Mouse (Mus musculus): ENCODE results near the gene Dscaml1. TPM values are rescaled to one million over a fixed set of nuclear protein-coding genes. Genes with fewer than 3 reads are reported as not detected.

The Dscaml1 gene
- polyA plus RNA-seq, 1 experiment, result 1.3 TPM

DNA sequence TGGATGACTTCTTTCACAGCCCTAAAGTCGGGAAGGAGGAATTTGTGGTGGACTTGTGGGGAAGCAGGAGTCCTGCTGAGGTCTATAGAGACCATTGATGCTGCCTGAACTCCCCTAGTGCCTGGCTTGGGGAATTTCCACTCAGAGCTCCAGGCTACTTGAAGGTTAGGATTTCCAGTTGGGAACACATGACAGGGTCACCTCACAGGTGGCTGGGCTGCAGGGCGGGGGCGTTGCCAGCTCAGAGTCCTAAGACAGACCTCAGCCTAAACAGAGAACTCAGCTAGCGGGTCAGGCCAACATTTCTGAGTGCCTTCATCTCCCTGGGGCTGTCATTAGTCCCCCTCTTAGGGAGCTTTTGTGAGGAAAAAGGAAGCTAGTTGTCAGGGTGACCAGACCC, 24.6 kb upstream of the Dscaml1 start:
- WGBS, result 66% methylated on average over 4 of the region's 4 CpGs
- Histone ChIP-seq H3K27ac (ENCODE audit: insufficient read depth, low read length) (no peak overlapping the region), H3K36me3 (ENCODE audit: control insufficient read depth, insufficient read depth, low read length) (no peaks in the 10 kb centered on the region), H3K4me1 (ENCODE audit: control insufficient read depth, insufficient read depth, insufficient read length) (no peaks in the 10 kb centered on the region), H3K27me3 (ENCODE audit: control insufficient read depth, insufficient read depth, low read length) (no peaks in the 10 kb centered on the region; the same call in 1 of the 2 replicates), H3K4me3 (ENCODE audit: extremely low read depth, insufficient read depth, insufficient read length) (no peak overlapping the region)
- no peak for TF ChIP-seq POLR2A (IDR thresholded peaks at IDR 0.05; ENCODE audit: low read depth, low read length)
- no peak for TF ChIP-seq CTCF (IDR thresholded peaks at IDR 0.05; ENCODE audit: extremely low read depth, insufficient read depth, insufficient read length, insufficient replicate concordance)
- no peak for DNase-seq (ENCODE audit: low read depth in 1 of 2, low spot score in 2 of 2)

DNA sequence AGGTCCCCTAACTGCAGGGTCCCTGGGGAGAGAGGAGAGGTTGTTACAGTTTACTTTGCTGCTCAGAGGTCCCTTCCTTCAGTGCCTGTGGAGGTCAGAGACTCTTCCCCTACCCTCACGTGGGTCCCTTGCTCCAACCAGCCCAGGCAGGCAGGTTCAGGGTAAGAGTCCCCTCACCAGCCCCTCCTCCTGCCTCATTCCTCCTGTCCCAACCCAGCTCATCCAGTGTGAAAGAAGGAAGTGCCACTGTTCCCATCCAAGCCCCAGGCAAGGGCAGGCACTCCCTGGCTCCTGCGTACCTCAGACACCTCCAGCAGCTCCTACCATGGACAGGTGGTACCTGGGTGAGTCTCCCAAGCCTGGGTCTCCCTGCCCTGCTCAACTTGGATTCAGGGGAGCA, 23.5 kb upstream of the Dscaml1 start:
- DNase-seq (ENCODE audit: low read depth in 1 of 2, low spot score in 2 of 2), result no peak
- TF ChIP-seq POLR2A (IDR thresholded peaks at IDR 0.05; ENCODE audit: low read depth, low read length), result no peak
- no peak for TF ChIP-seq CTCF (IDR thresholded peaks at IDR 0.05; ENCODE audit: extremely low read depth, insufficient read depth, insufficient read length, insufficient replicate concordance)
- no peaks in the 10 kb centered on the region for H3K4me1 ChIP-seq (ENCODE audit: control insufficient read depth, insufficient read depth, insufficient read length)
- H3K4me3 ChIP-seq (ENCODE audit: extremely low read depth, insufficient read depth, insufficient read length), result no peak overlapping the region
- H3K27ac ChIP-seq (ENCODE audit: insufficient read depth, low read length), result no peak overlapping the region
- 43% methylated on average over 2 of the region's 2 CpGs for WGBS
- no peaks in the 10 kb centered on the region; the same call in 1 of the 2 replicates for H3K27me3 ChIP-seq (ENCODE audit: control insufficient read depth, insufficient read depth, low read length)
- no peaks in the 10 kb centered on the region for H3K36me3 ChIP-seq (ENCODE audit: control insufficient read depth, insufficient read depth, low read length)

DNA sequence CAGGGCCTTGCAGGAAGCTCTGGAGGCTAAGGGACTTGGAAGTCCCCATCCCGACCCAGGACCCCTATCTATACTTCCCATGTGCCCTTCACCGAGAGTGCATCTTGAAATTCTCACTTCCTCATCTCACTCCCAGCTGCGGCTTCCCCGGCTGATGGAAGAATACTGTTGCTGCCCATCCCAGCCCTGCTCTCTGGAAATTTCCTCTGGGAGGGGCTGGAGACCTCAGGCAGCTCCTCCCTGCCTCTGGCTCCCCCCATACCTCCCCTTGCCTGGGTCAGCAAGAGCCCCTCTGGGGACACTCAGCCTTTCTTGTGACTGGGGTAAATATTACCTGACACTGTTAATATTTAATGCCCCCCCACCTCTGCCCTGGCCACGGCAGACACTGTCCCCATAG, 20.7 kb upstream of the Dscaml1 start:
- Histone ChIP-seq H3K4me1 (ENCODE audit: control insufficient read depth, insufficient read depth, insufficient read length) (no peaks in the 10 kb centered on the region; the same call in 1 of the 2 replicates), H3K4me3 (ENCODE audit: extremely low read depth, insufficient read depth, insufficient read length) (no peak overlapping the region), H3K36me3 (ENCODE audit: control insufficient read depth, insufficient read depth, low read length) (no peaks in the 10 kb centered on the region), H3K27me3 (ENCODE audit: control insufficient read depth, insufficient read depth, low read length) (no peaks in the 10 kb centered on the region; the same call in 1 of the 2 replicates), H3K27ac (ENCODE audit: insufficient read depth, low read length) (no peak overlapping the region)
- 21% methylated on average over 5 of the region's 5 CpGs for WGBS
- no peak for DNase-seq (ENCODE audit: low read depth in 1 of 2, low spot score in 2 of 2)
- TF ChIP-seq POLR2A (IDR thresholded peaks at IDR 0.05; ENCODE audit: low read depth, low read length) (no peak), CTCF (IDR thresholded peaks at IDR 0.05; ENCODE audit: extremely low read depth, insufficient read depth, insufficient read length, insufficient replicate concordance) (no peak)

DNA sequence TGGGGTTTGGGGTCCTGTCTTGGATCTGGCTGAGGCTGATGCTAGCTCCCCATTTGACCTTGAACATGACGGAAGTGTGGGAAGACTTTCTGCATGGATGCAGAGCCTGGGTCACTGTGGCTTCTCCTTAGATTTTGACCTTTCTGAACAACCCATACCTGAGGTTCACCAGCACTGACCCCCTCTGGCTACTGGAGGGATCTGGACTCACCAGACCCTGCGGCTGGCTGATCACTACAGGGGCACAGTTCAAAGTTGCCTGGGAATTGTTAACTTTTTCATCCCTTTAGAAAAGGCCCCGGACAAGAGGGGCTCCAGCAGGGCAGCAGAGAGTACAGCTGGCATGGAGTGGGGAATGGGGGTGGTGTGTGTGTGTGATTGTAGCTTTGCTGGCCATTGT, 19.6 kb upstream of the Dscaml1 start:
- Histone ChIP-seq H3K4me3 (ENCODE audit: extremely low read depth, insufficient read depth, insufficient read length) (no peak overlapping the region), H3K27ac (ENCODE audit: insufficient read depth, low read length) (no peak overlapping the region), H3K4me1 (ENCODE audit: control insufficient read depth, insufficient read depth, insufficient read length) (no peaks in the 10 kb centered on the region; the same call in 1 of the 2 replicates), H3K27me3 (ENCODE audit: control insufficient read depth, insufficient read depth, low read length) (no peaks in the 10 kb centered on the region; the same call in 1 of the 2 replicates), H3K36me3 (ENCODE audit: control insufficient read depth, insufficient read depth, low read length) (no peaks in the 10 kb centered on the region)
- TF ChIP-seq POLR2A (IDR thresholded peaks at IDR 0.05; ENCODE audit: low read depth, low read length) (no peak), CTCF (IDR thresholded peaks at IDR 0.05; ENCODE audit: extremely low read depth, insufficient read depth, insufficient read length, insufficient replicate concordance) (no peak)
- WGBS, result 90% methylated on average over 3 of the region's 3 CpGs
- no peak for DNase-seq (ENCODE audit: low read depth in 1 of 2, low spot score in 2 of 2)

DNA sequence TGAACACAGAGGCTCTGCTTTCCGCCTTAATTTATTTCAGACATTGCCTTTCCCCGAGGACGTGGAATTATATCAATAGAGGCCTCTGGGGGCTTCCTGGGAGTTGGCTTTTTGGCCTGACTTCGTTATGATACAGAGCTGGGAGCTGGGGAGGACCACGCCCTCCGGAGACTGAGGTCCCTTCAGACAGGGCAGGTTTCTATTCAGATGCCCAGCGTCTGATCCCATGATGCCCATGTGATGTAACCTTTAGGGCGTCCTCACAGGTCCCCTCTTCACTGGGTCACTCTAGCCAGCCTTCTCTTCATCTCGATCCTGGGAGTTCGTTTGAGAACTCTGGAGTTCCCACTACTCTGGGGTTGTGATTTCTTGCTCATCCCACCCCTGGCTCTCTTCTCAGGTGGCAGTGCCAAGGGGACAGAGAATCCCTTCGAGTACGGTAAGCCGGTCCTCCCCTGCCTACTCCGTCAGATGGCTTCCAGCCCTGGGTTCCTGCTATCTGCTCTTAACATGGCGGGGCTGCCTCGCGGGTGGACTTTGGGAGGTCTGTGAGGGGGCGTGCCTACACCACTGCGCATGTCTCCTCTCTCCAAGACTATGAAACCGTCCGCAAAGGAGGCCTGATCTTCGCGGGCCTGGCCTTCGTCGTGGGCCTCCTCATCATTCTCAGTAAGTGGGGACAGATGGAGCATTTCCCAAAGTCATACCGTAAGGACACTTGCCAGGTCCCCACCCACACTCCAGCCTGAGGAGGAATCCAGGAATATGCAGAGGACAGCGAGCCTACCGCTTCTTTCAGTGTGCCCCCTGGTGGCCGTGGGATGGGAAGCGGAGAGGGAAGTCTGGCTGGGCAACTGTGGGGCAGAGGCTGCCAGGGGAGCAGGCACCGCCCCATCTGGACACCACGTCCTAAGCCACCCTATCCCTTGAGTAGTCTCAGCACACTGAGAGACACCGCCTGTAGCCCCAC, 18.4 kb upstream of the Dscaml1 start:
- Histone ChIP-seq H3K4me1 (ENCODE audit: control insufficient read depth, insufficient read depth, insufficient read length) (peaks cover 3% of the 10 kb centered on the region; the same call in 1 of the 2 replicates), H3K27ac (ENCODE audit: insufficient read depth, low read length) (no peak overlapping the region), H3K36me3 (ENCODE audit: control insufficient read depth, insufficient read depth, low read length) (no peaks in the 10 kb centered on the region), H3K4me3 (ENCODE audit: extremely low read depth, insufficient read depth, insufficient read length) (0 out of 2 replicates have a peak overlapping the region, but pooled peaks have one; percentile 15), H3K27me3 (ENCODE audit: control insufficient read depth, insufficient read depth, low read length) (no peaks in the 10 kb centered on the region)
- TF ChIP-seq CTCF (IDR thresholded peaks at IDR 0.05; ENCODE audit: extremely low read depth, insufficient read depth, insufficient read length, insufficient replicate concordance) (peak; percentile 69; the same call in 1 of the 2 replicates), POLR2A (IDR thresholded peaks at IDR 0.05; ENCODE audit: low read depth, low read length) (no peak)
- DNase-seq (ENCODE audit: low read depth in 1 of 2, low spot score in 2 of 2), result peak in 1 of 2 experiments; percentile 41
- 49% methylated on average over 33 of the region's 33 CpGs for WGBS

DNA sequence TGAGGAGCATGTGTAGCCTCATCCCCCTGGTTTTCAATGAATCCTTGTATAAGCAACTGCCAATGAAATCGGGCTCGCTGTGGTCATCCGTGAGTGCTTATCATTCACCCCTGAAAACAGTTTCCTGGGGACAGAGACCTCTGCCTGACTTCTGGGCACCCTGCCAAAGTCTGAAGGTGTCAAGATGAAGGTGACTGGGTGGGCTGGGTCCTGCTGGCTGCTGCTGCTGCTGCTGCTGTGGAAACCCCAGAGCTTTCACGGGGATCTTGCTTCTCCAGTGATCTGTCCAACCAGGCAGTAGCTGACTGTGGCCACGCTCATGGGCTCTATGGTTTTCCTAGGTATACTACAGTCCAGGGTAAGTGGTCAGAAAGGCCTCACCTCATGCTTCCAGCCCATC, 16.2 kb upstream of the Dscaml1 start:
- no peak overlapping the region for H3K27ac ChIP-seq (ENCODE audit: insufficient read depth, low read length)
- TF ChIP-seq POLR2A (IDR thresholded peaks at IDR 0.05; ENCODE audit: low read depth, low read length), result no peak
- peaks cover 3% of the 10 kb centered on the region; the same call in 1 of the 2 replicates for H3K4me1 ChIP-seq (ENCODE audit: control insufficient read depth, insufficient read depth, insufficient read length)
- no peak overlapping the region for H3K4me3 ChIP-seq (ENCODE audit: extremely low read depth, insufficient read depth, insufficient read length)
- WGBS, result 71% methylated on average over 5 of the region's 5 CpGs
- no peaks in the 10 kb centered on the region for H3K36me3 ChIP-seq (ENCODE audit: control insufficient read depth, insufficient read depth, low read length)
- DNase-seq (ENCODE audit: low read depth in 1 of 2, low spot score in 2 of 2), result no peak
- no peaks in the 10 kb centered on the region for H3K27me3 ChIP-seq (ENCODE audit: control insufficient read depth, insufficient read depth, low read length)

DNA sequence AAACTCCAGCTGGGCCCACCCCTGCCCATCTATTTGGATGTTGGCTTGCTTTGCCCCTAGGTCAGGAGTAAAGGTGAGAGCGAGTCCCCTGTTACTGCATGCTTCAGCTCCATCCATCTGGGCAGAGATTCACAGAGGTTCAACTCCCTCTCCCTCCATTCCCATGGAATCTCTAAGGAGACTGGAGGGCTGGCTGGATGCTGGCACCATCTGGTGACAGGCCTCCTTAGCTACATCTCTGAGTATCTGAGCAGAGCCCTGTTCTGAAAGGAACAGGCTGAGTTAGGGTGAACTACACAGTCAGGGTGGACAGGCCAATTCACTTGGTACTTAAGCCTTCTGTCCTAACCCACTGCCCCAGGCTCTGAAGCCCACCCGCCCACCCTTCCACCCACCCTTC, 15.8 kb upstream of the Dscaml1 start:
- H3K27me3 ChIP-seq (ENCODE audit: control insufficient read depth, insufficient read depth, low read length), result no peaks in the 10 kb centered on the region

More for the DNA sequence above, 15.8 kb upstream of the Dscaml1 start:
- Histone ChIP-seq H3K4me3 (ENCODE audit: extremely low read depth, insufficient read depth, insufficient read length) (no peak overlapping the region), H3K36me3 (ENCODE audit: control insufficient read depth, insufficient read depth, low read length) (no peaks in the 10 kb centered on the region), H3K4me1 (ENCODE audit: control insufficient read depth, insufficient read depth, insufficient read length) (peaks cover 3% of the 10 kb centered on the region; the same call in 1 of the 2 replicates), H3K27ac (ENCODE audit: insufficient read depth, low read length) (no peak overlapping the region)
- WGBS, result 86% methylated on average over 2 of the region's 2 CpGs
- no peak for DNase-seq (ENCODE audit: low read depth in 1 of 2, low spot score in 2 of 2)
- no peak for TF ChIP-seq POLR2A (IDR thresholded peaks at IDR 0.05; ENCODE audit: low read depth, low read length)
